Mouse (Mus musculus): ENCODE data around the gene Impg2.

Impg2 gene

DNA sequence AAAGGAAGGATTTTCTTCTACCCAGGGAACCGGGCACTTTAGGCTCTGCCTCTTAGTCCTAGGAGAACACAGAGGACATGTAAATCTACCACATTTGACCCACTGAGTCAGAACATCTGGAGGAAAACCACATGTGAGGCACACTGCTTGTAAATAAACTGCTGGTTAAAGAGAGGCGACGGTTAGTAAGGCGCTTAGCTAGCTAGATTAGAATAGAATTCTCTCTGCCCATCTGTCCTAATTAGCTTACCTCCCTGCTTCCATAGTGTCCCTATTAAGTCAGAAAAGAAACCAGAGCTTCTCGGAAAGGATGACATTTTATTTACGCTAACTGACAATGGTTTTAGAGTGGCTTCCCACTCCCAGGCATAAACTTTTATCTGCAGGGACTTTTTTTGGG, at the start of gene Impg2:
TSS of gene Impg2 (plus strand) at position 263 of the 400 bp plus-strand sequence.
- no peak for DNase-seq (ENCODE audit: low read depth, low spot score)

DNA sequence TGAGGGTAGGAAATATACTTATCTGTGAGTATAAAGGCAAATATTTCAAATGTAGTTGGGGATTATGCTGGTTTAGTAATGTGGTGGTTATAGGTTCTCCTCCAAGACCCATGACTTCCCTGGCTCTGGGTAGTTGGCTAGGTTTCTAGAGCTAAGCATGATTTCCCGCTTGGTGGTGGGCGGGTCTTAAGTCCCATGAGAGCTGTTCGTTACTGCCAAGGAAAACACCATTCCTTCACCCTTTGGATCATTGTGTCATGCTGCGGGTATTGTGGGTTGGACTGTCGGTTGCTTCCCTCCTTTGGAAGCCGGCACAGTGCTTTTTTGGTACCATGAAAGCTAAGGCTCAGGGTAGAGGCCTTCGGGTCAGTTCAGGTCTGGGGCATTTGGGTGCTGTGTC, 40.6 kb upstream of the Impg2 start:
- DNase-seq (ENCODE audit: low read depth, low spot score) = no peak

DNA sequence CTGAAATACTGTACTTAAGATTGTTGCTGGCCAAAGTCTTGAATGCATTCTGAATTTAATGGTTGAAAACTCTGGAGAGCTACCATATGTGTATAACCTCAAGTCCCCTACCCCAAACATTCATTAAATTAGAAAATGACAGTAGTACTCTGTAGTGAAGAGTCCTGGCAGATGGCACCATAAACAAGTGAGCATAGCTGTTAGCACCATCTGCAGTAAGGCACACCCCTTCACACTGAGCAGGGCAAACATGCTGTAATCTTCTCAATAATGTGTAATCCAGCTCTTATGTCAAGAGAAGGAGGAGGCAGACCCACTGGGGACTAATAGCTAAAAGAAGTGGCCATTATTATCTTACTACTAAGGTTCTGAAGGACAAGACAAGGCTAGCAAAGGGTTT, 33.9 kb upstream of the Impg2 start:
- DNase-seq (ENCODE audit: low read depth, low spot score) = no peak

DNA sequence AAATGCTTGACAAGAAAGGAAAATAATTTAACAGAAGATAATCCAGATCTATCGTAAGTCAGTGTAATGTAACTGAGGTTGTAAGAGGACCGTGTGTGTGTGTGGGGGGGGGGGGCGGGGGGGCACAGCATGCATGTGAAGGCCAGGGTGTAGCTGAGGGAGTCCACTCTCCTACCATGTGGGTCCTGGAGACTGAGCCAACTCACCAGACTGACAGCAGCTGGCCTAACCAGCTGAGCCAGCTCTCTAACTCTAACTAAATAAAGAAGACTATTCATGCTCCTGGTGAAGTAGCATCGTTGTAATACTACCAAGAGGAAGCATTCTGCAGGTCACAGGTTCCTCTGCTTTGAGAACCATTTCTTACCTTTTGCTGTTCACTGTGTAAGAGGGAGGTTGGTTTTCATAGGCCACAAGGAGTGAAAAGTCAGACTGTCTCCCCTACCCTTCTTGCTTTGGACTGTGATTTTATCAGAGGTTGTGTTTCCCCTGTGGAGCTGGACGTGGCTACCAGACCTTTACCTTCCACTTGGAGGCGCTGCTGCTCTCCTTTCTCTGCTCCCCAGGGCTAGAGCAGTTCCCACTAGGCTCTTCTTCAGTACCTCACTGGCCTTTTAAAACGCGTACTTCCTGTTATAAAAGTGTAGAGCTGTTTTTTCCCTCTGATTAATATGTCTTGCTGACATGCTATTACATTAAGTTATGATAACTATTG, 28.1 kb upstream of the Impg2 start:
- DNase-seq (ENCODE audit: low read depth, low spot score) = peak; percentile 4

DNA sequence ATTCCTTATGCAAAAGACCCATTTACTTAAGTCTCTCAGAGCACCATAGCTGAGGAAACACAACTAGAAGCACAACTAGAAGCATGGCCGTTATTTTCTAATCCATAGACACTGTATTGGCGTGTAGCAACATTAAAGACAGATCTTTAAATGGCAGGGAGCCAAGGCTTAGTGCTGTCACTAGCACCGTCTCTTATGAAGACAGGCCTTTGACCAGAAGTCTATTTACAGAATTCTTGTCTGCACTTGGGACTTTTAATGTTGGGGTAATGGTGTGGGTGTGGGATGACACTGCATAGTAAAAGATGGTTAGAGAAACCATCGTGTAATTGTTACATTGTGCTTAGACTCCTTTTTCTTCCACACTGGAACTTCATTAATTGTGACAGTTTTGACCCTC, 17.2 kb upstream of the Impg2 start:
- DNase-seq (ENCODE audit: low read depth, low spot score) = no peak

DNA sequence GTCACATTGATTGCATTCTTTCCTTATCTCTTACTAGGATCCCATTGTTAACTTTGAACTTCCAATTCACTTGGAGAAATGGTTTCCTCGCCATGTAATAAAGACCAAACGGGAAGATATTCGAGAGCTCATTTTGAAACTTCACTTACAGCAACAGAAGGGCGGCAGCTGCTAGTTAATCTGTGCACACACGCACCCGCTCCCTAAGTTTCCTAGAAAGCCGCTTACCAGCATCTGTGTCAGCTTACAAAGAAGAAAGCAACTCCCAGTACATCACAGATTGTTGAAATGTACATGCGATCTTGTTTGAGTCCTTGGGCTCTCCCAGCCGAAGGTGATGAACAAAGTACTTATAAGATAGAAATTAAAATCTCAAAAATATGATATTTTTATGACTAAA, 15.9 kb upstream of the Impg2 start:
- DNase-seq (ENCODE audit: low read depth, low spot score) = no peak

DNA sequence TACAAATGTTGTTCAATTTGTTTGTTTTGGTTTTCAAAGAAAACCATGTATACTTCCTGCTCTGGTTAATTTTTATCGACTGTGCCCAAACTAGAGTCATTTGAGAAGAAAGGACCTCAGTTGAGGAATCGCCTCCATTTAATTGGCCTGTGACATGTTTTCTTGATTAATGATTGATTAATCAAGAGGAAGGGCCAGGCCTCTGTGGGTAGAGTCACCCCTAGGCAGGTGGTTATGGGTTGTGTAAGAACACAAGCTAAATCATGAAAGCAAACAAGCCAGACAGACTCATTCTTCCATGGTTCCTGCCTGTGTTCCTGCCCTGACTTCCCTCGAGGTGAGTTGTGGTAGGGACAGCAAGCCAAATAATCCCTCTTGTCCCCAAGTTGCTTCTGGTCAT, 8.6 kb downstream of the Impg2 start:
- DNase-seq (ENCODE audit: low read depth, low spot score) = no peak

DNA sequence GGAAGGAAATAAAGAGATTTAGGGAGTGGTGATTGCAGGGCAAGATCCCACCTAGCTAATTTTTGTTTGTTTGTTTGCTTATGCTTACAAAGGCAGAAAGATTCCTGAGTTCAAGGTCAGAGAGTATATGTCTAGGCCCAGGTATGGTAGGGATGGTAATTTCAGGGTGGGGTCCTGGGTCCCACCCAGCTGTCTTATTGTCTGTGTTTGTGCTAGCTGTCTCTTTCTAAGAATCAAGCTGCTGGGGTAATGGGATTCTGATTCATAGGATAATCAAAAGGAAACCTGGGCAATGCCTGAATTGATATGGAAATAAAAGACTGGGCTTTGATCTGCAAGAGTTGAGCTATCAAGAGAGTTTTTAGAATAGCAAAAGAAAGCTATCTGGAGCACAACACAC, 23.6 kb downstream of the Impg2 start:
- no peak for DNase-seq (ENCODE audit: low read depth, low spot score)

DNA sequence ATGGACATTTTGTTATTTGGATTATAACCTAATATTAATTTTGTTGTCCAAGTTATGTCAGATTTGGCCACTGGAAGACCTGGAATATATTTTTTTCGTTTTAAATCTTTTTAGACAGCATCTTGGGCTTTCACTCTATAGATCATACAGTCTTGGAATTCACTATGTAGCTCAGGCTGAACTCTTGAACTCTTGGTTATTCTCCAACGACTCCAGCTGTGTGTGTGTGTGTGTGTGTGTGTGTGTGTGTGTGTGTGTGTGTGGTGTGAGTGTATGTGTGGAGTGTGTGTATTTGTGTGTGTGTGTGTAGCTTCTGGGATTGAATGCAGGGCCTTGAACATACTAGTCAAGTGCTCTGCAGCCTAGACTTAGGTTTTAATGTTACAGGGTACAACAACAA, 25.3 kb downstream of the Impg2 start:
- DNase-seq (ENCODE audit: low read depth, low spot score) = no peak

DNA sequence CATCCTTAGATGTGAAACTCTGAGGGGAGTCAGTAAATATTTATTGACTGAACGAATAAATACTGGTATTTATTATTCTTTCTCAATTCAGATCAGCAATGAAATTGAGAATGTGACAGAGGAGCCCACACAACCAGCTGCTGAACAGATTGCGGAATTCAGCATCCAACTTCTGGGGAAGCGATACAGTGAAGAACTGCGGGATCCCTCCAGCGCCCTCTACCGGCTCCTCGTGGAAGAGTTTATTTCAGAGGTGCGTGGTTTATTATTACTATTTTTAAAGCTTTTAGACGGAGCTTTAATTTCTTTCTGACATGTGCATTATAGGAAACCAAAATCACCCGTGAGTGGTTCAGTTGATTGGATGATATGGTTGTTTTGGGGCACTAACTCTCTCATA, 27.2 kb downstream of the Impg2 start:
- DNase-seq (ENCODE audit: low read depth, low spot score) = no peak

DNA sequence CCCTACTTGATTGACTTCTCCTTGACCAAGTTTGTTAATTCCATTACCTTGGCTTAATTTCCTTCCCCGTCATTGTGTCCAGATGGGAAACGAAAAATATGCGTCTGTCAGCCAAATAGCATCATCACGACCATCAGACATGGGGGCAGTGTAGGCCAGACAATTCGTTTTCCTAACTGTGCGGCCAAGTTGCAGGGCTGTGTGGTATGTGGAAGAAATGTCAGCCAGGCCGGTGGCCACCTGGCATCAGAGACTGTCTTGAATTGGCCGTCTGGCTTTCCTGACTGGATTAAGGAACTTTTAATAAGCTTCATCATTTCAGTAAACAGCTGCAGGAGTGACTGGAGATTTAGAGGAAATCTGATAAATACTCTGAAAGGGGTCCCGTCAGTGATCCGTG, 28.6 kb downstream of the Impg2 start:
- no peak for DNase-seq (ENCODE audit: low read depth, low spot score)

DNA sequence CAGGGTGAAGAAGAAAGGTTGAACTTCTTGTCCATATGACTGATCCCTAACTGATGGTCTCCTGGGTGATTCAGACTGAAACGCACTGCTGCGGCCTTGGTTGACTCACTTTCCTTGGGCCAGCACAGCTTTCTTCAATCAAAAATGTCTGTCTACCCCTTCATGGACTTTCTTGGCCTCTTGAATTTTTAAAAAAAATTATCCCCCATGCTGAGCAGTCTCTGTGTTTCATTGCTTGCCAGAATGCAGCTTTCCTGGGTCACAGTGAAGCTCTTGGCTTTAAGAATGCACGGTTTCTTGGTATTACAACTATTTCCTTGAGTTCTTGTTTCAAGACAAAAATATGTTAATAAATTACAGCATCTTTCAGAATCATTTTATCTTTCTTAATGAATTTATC, 41.9 kb downstream of the Impg2 start:
- DNase-seq (ENCODE audit: low read depth, low spot score) = no peak

DNA sequence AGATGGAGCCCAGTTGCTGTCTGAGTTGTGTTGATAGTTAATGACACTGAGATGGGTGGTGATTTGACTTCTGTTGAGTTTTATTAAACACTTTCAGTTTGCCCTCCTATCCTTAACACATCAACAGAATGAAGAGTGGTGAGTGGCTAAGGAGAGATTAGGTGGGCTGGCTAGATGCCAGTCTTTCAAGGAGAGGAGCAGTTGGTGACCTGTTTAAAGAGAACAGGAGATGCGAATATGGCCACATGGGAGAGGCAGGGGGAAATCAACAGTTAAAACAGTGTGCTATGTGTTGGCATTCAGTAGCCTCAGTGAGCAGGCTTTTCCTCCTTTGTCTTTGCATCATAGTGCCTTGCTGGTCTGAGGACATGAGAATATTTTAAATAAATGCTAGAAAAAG, 69.8 kb downstream of the Impg2 start:
- no peak for DNase-seq (ENCODE audit: low read depth, low spot score)

DNA sequence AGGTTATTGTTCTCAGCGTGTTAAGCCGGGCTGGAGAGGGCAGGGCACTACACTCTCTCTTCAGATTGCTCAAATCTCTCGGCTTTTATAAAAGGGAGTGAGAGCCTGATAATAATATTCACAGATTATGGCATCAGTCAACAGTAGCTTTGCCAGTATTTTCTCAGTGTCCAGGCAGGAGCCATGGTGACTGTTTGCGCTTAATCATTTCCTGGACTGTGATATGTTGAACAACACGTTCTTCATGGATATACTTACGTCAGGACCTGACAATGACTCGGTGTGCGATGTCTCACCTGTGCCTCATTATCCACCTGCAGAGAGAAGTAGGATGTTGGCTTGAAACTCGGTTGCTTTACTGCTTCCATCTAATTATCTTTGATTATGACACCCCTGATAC, 74.9 kb downstream of the Impg2 start:
- DNase-seq (ENCODE audit: low read depth, low spot score) = no peak

DNA sequence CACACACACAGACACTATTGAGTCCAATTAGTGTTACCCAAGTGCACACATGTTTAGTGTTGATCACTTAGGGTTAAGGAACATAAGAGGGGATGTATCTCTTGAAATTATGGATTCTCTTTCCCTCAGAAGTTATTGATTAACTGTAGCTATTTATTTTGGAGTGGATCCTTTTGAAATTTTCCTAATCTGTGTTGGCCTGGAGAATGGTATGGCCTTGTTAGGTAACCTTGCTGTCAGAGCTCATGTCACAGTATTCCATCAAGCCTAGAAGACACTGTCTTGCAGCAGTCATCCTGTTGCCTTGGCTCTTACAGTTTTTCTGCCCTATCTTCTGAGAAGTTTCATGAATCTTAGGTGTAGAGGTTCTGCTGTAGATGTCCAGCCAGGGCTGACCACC, 75.6 kb downstream of the Impg2 start:
- no peak for DNase-seq (ENCODE audit: low read depth, low spot score)

DNA sequence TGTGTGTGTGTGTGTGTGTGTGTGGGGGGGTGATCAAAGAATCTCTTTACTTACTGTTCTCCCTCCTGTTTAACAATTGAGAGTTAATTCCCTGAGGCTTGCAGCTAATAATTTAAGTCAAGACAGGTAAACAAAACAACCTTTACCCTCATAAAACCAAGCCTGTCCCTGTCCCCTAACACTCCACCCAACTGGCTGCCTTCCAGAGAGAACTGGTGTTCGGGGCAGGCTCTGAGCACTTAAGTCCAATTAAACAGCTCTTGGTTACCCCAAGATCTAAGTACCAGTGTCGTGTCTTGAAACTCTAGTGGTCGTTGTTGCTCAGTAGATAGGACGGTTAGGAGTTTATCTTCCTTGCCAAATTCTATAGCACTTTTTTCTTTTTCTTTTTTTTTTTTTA, 77.2 kb downstream of the Impg2 start:
- DNase-seq (ENCODE audit: low read depth, low spot score) = no peak

DNA sequence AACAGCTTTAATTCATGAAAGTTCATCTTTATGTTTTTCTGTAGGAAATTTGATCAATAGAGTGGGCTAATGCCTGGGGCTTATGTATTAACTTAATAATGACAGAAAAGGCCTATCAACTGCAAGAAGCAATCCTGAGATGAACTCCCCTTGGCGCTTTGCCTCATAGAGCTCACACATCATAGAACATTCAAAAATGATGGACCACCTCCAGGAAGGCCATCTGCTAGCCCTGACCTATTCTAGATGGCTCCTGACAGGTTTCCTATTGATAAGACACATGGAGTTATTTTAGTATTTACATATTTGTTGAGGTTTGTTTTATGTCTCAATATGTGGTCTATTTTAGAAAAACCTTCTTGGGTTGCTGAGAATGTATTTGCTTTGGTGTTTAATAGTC, 79.2 kb downstream of the Impg2 start:
- no peak for DNase-seq (ENCODE audit: low read depth, low spot score)

DNA sequence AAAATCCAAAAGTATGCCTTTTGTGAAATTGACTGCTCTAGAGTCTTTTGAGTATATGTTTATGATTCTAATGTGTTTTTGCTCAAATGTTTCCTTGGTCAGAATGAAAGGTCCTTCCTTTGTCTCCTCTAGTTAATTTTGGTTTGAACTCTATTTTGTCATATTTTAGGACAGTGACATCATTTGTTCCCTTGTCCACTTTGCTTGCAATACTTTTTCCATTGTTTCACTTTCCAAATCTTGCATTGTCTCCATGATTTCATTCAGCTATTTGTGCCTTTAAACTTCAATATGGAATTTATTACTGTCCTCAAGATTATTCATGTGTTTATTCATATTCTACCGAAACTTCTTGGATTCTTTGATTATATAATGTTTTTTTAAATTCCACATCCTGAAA, 79.8 kb downstream of the Impg2 start:
- no peak for DNase-seq (ENCODE audit: low read depth, low spot score)

DNA sequence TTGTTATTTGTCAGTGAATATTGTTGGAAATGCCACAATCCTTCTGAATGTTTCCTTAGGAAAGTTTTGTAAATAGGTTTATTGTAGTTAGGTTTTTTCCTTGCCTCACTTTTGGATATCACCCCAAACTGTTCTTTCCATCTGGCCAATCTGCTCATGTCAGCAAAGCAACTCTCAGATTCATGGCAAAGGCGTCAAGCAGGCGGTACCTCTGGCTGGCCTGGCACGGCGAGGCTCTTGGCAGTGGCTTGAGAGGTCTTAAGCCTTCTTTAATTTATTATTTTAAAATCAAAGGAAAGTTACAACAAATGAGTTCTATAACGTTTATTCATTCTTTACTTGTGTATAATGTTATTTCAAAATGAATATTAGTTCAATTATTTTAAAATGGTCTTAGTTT, 82.0 kb downstream of the Impg2 start:
- DNase-seq (ENCODE audit: low read depth, low spot score) = no peak

DNA sequence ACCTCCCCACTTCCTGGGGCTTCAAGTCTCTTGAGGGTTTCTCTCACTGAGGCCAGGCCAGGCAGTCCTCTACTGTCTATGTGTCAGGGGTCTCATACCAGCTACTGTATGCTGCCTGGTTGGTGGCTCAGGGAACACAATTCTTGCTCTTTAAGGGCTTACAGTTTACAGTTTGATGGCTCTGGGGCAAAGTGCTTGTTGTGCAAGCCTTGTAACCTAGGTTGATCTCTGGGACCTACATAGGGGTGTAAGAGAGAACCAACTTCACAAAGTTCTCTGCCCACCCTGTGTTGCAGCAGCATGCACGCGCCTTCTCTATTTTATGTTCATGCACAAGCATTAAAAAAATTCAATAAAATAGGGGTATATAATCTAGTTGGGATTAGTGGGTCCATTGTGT, 82.9 kb downstream of the Impg2 start:
- no peak for DNase-seq (ENCODE audit: low read depth, low spot score)

DNA sequence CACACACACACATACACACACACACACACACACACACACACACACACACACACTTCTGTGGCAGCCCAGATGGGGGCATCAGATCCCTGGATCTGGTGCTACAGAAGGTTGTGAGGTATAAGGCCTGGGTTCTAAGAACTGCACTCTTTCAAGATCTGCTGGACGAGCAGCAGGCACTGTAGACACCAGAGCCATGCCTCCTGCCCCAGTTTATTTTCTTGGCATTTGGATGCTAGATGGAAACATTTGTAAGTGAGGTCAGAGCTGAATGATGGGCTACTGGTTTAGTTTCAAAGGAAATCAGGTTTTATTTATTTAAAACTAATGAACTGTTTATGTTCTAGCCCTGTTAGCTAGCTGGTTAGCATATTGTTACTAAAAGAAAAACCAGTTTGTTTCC, 90.8 kb downstream of the Impg2 start:
- DNase-seq (ENCODE audit: low read depth, low spot score) = no peak

DNA sequence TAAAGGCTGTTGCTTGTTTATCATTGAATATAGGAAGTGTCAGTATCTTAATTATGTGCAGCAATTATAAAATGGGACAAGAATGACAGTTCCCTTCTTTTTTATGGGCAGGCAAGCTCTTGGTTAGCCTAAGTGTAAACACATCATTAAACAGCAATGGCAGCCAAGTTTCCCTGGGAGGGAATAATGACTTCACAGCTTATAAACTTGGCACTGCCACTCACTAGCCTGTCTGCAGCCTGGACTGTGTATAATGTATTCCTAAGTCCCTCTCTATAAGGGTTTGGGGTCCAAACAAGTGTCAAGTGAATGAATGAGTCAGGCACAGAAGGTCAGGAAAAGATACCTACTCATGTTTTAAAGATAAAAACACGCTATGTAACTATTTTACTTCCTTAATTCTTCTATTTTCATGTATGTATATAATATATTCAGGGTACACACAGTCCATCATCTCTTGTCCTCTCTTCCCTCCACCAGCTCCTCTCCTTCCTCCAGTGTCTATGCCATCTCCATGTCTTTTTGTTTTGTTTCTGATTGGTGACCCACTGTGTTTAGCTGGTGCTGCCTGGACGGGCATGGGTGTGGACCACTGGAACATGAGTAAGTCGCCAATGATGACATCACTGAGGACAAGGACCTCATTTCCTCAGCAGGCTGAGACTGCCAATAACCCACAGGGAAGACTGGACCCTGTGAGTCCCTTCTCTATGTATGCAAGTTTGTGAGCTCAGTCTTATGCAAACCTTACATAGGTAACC, 92.0 kb downstream of the Impg2 start:
- DNase-seq (ENCODE audit: low read depth, low spot score) = no peak

DNA sequence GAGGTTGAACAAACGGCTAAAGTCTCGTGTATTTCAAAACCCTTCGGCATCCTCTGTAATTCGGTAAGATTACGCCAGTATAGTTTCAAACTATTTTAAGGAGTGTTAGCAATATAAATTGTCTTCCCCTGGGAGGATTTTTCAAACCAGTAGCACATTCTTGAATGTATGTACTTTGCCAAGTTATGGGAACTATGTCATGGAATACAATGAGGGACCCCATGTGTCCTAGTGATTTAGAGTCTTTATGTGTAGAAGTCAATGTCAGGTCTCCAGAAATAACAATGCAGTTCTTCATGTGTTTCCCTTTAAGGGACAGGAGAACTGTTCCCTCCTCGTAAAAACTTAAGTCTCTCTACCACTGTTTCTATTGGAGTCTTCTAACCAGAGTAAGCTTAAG, 94.1 kb downstream of the Impg2 start:
- no peak for DNase-seq (ENCODE audit: low read depth, low spot score)

DNA sequence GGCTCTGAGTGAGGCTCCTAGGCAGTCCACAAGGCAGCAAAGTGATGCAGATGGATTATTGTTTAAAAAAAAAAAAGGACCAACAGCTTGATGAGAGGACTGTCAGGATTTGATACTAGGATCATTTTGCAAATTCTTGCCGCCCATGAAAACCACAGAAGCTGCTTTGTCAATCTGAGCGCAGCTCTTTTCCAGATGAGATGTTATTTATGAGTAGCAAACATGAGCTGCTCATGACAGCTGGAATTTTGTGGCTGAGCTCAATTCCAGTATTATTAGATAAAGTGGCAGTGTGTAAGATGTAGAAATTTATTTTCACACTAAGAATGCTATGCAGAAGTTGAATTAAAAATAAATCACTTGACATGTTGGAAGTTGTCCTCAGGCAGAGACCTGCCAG, 94.7 kb downstream of the Impg2 start:
- no peak for DNase-seq (ENCODE audit: low read depth, low spot score)

Data from embryo, embryonic 11.5 days (tissue).